Mouse (Mus musculus): Measurements from ENCODE around the gene Gstm6.
"Not testable (repeated sequence)": the region's sequence is repeated elsewhere in the genome, so short reads cannot be mapped to it uniquely, and the experiment has no call there.

Gstm6 gene

GRCm38 (mm10) chr3:107943239-107943990 lies at the start of gene Gstm6:
Gstm6 (minus strand) TSS chr3:107943749.
- no peak for DNase-seq

GRCm38 (mm10) chr3:107986041-107986562 lies 42.6 kb upstream of the Gstm6 start, which contains the start of gene Gstm2:
Gstm2 (minus strand) TSS chr3:107986453.
- no peak for DNase-seq

GRCm38 (mm10) chr3:107985141-107985540 lies 41.6 kb upstream of the Gstm6 start:
- not testable (repeated sequence) for DNase-seq

- DNase-seq: no peak
Measured at GRCm38 (mm10) chr3:107984471-107984870, 40.9 kb upstream of the Gstm6 start.

- DNase-seq: no peak
Measured at GRCm38 (mm10) chr3:107983771-107984170, 40.2 kb upstream of the Gstm6 start.

- DNase-seq: no peak
Measured at GRCm38 (mm10) chr3:107982726-107983125, 39.2 kb upstream of the Gstm6 start.

GRCm38 (mm10) chr3:107981261-107981660 lies 37.7 kb upstream of the Gstm6 start:
- DNase-seq: no peak

- no peak for DNase-seq
Measured at GRCm38 (mm10) chr3:107977691-107978090, 34.1 kb upstream of the Gstm6 start.

- DNase-seq: no peak
Measured at GRCm38 (mm10) chr3:107974237-107974636, 30.7 kb upstream of the Gstm6 start.

GRCm38 (mm10) chr3:107972070-107972469 lies 28.5 kb upstream of the Gstm6 start:
- DNase-seq: no peak

DNA sequence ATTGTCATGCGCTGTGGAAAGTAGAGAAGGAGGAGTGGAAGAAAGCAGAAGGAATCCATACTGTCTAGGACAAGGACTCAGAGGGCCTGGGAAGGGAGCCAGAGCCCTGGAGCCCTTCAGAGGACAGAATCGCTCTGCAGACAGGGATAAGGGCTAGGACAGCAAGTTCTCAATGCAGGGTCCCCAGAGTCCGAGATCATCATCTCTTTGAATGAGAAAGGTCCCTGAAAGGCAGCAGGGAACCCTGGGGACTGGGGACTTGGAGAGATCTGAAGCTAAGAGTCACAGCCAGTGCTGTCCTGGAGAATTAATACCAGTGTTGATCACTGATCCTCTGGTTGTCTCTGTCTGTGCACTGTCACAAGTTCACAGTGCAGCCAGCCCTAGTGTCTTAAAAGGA lies 27.6 kb upstream of the Gstm6 start:
- not testable (repeated sequence) for DNase-seq

GRCm38 (mm10) chr3:107968724-107969395 lies 25.3 kb upstream of the Gstm6 start, which contains the start of gene Gstm3:
Gstm3 (minus strand) TSS chr3:107969283.
- DNase-seq: no peak

GRCm38 (mm10) chr3:107966631-107967030 lies 23.1 kb upstream of the Gstm6 start:
- DNase-seq: no peak

DNA sequence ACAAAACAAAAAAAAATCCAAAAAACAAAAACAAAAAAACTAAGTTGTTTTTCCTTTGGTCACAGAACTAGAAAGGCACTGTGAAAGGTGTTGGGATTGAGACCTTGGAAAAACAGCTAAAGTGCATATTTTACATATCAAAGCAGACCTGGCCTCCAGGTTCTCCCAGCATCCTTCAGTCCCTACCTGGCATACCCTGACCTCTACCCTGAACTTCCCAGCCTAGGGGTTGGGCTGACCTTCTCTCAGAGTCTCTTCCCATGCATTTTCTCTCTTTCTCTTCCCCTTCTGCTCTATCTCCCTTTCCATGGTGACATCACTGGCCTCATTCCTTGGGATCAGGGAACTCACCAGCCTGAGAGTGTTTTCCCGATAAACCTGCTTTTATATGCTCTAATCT lies 22.0 kb upstream of the Gstm6 start:
- DNase-seq: no peak

DNA sequence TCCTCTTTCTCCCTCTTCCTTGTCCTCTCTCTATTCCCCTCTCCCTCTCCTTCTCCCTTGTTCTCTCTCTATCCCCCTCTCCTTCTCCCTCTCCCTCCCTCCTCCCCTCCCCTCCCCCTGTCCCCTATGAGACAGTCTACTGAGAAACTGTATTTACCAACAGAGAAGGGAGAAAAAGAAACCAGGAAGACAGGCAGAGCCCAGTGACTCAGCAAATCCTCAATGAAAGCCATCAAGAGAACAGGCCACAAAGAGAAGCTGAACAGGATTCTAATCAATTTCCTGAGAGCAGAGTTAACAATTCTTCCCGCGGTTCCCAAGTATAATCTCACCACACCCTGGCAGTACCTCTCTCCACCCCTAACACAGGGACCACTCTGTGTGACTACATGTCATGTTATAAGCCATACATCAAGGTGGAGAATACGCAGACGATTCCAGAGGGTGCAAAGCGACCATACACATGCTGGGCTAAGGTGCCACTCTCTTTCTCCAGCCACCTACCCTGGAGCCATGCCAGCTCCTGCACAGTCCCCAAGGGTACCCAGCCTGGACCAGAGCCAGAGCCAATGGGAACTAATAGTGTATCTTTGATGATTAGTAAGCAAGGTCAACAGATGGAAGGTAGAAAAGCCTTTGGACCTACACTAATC lies 21.2 kb upstream of the Gstm6 start:
- no peak for DNase-seq

- DNase-seq: no peak
Measured at GRCm38 (mm10) chr3:107964026-107964425, 20.5 kb upstream of the Gstm6 start.

DNA sequence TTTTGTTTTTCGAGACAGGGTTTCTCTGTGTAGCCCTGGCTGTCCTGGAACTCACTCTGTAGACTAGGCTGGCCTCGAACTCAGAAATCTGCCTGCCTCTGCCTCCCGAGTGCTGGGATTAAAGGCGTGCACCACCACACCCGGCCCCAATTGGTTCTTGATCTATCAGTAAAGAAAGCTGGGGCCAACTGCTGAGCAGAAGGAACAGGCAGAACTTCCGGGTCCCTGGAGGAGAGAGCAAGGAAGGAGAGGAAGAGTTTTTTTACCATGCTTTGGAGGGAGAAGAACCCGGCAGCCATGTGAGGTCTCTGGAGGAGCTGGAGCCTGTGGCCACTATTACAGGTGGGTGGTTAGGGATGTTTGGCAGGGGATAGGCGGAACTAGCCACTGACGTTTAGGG lies 11.7 kb upstream of the Gstm6 start:
- DNase-seq: not testable (repeated sequence)

DNA sequence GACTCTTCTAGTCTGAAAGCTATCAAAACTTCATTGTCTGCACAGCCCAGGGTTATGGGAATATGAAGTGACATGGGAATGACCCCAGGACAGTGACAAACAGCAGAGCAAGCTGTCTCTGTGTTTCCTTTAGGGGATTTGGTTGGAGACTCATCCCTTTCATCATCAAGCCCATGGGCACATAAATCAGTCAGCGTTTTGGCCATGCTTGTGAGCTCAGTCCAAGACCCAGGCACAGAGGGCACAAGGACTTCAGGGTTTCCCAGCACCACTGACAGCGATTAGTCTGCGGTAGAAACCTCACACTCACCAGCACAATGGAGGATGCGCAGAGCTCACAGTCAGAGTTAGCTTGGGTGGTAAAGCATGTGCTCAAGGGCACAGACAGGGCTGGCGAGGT lies 10.4 kb upstream of the Gstm6 start:
- no peak for DNase-seq

DNA sequence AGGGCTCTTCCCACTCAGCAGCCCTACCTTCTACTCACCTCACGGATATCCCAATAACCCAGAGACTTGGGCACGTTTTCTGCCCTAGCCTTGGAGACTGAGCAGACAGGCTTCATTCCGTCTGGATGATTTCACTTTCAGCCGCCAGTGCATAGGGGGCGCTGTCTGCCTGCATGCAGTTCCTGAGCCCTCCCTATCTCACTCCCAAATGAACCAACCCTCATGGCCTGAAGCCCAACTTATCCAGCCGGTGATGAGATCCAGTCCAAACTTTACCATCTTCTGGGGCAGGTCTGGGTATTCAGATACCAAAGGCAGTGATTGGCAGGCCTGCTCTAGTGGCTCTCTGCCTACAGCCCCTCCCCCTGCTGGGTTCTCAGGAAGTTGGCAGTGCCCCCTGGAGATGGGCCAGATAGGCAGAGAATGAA lies 9.8 kb upstream of the Gstm6 start:
- DNase-seq: peak; percentile 40

DNA sequence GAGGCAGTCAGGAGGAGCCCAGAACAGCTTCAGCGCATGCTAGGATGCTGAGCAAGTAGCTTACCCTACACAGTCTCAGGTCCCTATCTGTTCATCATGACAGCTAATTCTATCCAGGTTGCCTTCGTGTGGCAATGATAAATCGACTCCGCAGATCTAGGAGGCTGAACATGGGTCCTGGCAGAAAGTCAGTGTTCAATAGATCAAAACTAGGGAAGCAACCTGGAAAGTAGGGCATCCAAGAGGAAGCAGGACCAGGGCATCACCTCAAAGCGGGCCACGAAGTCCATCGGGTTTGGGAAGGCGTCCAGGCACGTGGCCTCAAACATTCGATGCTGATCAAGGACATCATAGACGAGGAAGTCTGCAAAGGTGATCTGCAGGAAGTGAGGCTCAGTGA lies 7.0 kb upstream of the Gstm6 start:
- DNase-seq: no peak

DNA sequence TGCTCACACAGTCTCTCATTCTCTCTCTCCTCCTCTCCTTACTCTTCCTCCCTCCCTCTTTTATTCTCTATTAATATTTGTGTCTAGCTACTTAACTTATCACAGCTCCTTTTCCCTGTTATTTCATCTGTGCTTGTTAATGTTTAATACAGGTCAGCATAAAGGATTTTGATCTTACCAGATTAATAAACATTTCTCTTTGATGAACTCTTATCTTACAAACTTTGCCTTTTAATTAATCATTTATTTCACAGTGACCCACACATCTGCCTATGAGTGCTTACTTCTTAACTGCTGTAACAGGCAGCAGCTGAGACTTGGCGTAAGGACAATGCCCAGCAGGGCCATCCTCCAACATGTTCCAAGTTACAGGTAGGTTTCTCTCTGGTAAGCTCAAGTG lies 5.9 kb upstream of the Gstm6 start:
- not testable (repeated sequence) for DNase-seq

DNA sequence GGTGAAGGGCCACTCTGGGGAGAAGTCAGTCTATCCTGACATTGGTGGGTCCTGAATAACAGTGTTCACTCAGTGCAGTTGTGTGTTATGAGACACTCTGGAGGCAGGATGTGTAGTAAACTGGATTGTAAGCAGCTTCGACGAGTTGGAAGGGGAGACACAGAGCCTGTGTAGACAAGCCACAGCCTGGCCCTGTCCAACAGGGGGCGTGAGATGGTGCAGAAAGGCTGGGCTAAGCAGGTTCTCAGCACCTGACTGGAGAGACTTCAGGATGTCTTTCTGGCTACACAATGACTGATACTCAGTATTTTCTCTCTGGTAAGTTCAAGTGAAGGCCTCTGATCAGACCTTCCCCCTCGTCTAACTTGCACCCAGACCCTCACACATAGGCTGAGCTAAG lies 2.2 kb upstream of the Gstm6 start:
- no peak for DNase-seq

- no peak for DNase-seq
Measured at GRCm38 (mm10) chr3:107941261-107941660, 2.3 kb downstream of the Gstm6 start.

- no peak for DNase-seq
Measured at GRCm38 (mm10) chr3:107940524-107940923, 3.0 kb downstream of the Gstm6 start.

Data from cerebellum, adult 9-11 months (tissue).